Mouse (Mus musculus) CD4-positive, CD25-positive, alpha-beta regulatory T cell, adult 2 months (primary cell): ENCODE measurements at regions not wholly inside any gene's neighbourhood (a gene's known extent, or its start where the extent isn't known, plus 50 kb on each side); places are given as distances from the start of the nearest gene placed in this dataset.

Experiments used
- DNase-seq: peaks from one replicate; pipeline ENCODE4 v3.0.0-alpha.2; 2012; ENCODE audit warnings: low read depth, low spot score

- no peak for DNase-seq
These were observed 376.3 kb upstream of the Kif18a start for GRCm38 (mm10) chr2:108904121-108904733.

GRCm38 (mm10) chr2:108913555-108913954 is 367.0 kb upstream of the Kif18a start:
- DNase-seq, result no peak

- DNase-seq, result no peak
These were observed 366.6 kb upstream of the Kif18a start for GRCm38 (mm10) chr2:108913967-108914366.

GRCm38 (mm10) chr2:108919500-108920045 is 361.0 kb upstream of the Kif18a start:
- no peak for DNase-seq

- no peak for DNase-seq
These were observed 360.4 kb upstream of the Kif18a start for GRCm38 (mm10) chr2:108920111-108920510.

GRCm38 (mm10) chr2:108935981-108936762 is 344.4 kb upstream of the Kif18a start:
- no peak for DNase-seq

GRCm38 (mm10) chr2:108980921-108981320 is 299.6 kb upstream of the Kif18a start:
- DNase-seq, result no peak

GRCm38 (mm10) chr2:109016223-109016622 is 264.3 kb upstream of the Kif18a start:
- DNase-seq, result no peak

- DNase-seq, result no peak
These were observed 263.4 kb upstream of the Kif18a start for GRCm38 (mm10) chr2:109017018-109017707.

- DNase-seq, result no peak
These were observed 242.3 kb upstream of the Kif18a start for GRCm38 (mm10) chr2:109038131-109038695.
